Mouse (Mus musculus): ENCODE measurements around the gene Rpl10. TPM values are rescaled to one million over a fixed set of nuclear protein-coding genes. Genes with fewer than 3 reads are reported as not detected.

Rpl10 gene
- polyA plus RNA-seq, 1 experiment = 1,552 TPM

GRCm38 (mm10) chrX:74273422-74274322, 3.1 kb downstream of the Rpl10 start:
- WGBS = 37% methylated on average over 10 of the region's 10 CpGs
- H3K27ac ChIP-seq (ENCODE audit: control insufficient read depth, insufficient read depth, low read length) = peak overlapping the region; percentile 38
- no peak for DNase-seq
- H3K4me3 ChIP-seq (ENCODE audit: control insufficient read depth, insufficient read depth, low read length) = no peak overlapping the region
- H3K36me3 ChIP-seq (ENCODE audit: control insufficient read depth, insufficient read depth, low read length) = peaks cover 4% of the 10 kb centered on the region
- H3K4me1 ChIP-seq (replicated peaks; ENCODE audit: control insufficient read depth, insufficient read depth, low read length) = peaks cover 3% of the 10 kb centered on the region; the same call in 1 of the 2 replicates
- H3K27me3 ChIP-seq (ENCODE audit: control insufficient read depth, insufficient read depth, low read length) = no peaks in the 10 kb centered on the region
- no peak for TF ChIP-seq CTCF (IDR thresholded peaks at IDR 0.05; ENCODE audit: borderline replicate concordance, control insufficient read depth, extremely low read depth, insufficient read depth, low read length, poor library complexity)
- no peak for TF ChIP-seq POLR2A (IDR thresholded peaks at IDR 0.05; ENCODE audit: control insufficient read depth, extremely low read depth, insufficient read depth, low read length, poor library complexity)

GRCm38 (mm10) chrX:74277916-74278315, 7.3 kb downstream of the Rpl10 start:
- WGBS = 71% methylated on average over 8 of the region's 8 CpGs
- Histone ChIP-seq H3K27ac (ENCODE audit: control insufficient read depth, insufficient read depth, low read length) (no peak overlapping the region), H3K4me1 (replicated peaks; ENCODE audit: control insufficient read depth, insufficient read depth, low read length) (peaks cover 5% of the 10 kb centered on the region), H3K27me3 (ENCODE audit: control insufficient read depth, insufficient read depth, low read length) (no peaks in the 10 kb centered on the region), H3K36me3 (ENCODE audit: control insufficient read depth, insufficient read depth, low read length) (no peaks in the 10 kb centered on the region; the same call in 1 of the 2 replicates), H3K4me3 (ENCODE audit: control insufficient read depth, insufficient read depth, low read length) (no peak overlapping the region)
- TF ChIP-seq POLR2A (IDR thresholded peaks at IDR 0.05; ENCODE audit: control insufficient read depth, extremely low read depth, insufficient read depth, low read length, poor library complexity) = no peak
- TF ChIP-seq CTCF (IDR thresholded peaks at IDR 0.05; ENCODE audit: borderline replicate concordance, control insufficient read depth, extremely low read depth, insufficient read depth, low read length, poor library complexity) = no peak
- no peak for DNase-seq

GRCm38 (mm10) chrX:74281041-74281731, 10.6 kb downstream of the Rpl10 start:
- H3K36me3 ChIP-seq (ENCODE audit: control insufficient read depth, insufficient read depth, low read length) = no peaks in the 10 kb centered on the region
- WGBS = 0% methylated on average over 14 of the region's 14 CpGs
- no peaks in the 10 kb centered on the region for H3K27me3 ChIP-seq (ENCODE audit: control insufficient read depth, insufficient read depth, low read length)
- H3K27ac ChIP-seq (ENCODE audit: control insufficient read depth, insufficient read depth, low read length) = peak overlapping the region; percentile 93
- no peak for TF ChIP-seq CTCF (IDR thresholded peaks at IDR 0.05; ENCODE audit: borderline replicate concordance, control insufficient read depth, extremely low read depth, insufficient read depth, low read length, poor library complexity)
- no peak for TF ChIP-seq POLR2A (IDR thresholded peaks at IDR 0.05; ENCODE audit: control insufficient read depth, extremely low read depth, insufficient read depth, low read length, poor library complexity)
- DNase-seq = no peak
- H3K4me1 ChIP-seq (replicated peaks; ENCODE audit: control insufficient read depth, insufficient read depth, low read length) = peaks cover 10% of the 10 kb centered on the region
- peak overlapping the region; percentile 97 for H3K4me3 ChIP-seq (ENCODE audit: control insufficient read depth, insufficient read depth, low read length)

DNA sequence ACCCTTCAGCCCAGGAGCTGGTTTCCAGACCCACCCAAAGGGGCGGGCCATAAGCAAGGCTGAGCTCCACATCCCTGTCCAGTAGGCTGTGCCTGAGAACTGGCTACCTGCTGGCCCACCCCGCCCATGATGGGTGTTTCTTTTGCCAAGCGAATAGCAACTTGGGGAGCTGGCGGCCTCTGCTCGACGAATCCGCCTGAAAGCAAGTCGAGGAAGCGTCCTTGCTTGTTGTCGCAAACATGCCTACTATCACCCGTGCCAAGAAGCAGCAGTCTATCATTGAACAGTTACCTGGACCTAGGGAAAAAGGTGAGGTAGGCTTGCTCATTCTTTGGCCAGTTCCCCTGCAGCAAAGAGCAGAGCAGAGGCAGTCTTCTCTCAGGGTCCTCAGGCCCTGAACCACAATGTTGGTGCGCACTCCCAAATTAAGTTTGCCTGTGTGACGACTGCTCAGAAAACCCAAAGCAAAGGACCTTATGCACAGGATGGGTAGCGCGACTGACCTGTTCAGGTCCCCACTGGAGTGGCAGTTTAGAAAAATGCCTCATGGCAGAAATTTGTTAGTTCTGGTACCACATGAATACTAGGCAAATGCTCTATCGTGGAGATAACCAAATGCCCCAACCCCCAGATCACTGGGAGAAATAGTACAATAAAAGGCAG, 11.3 kb downstream of the Rpl10 start, which contains the start of the genes Taz and Dnase1l1:
Gene Taz, plus strand, starts transcription at position 181 of the 663 bp plus-strand sequence.
Gene Dnase1l1, minus strand, starts transcription at position 606 of the 663 bp plus-strand sequence.
- Histone ChIP-seq H3K27ac (ENCODE audit: control insufficient read depth, insufficient read depth, low read length) (peak within 1 kb of the TSS; percentile 93), H3K4me1 (replicated peaks; ENCODE audit: control insufficient read depth, insufficient read depth, low read length) (peaks cover 10% of the 10 kb centered on the region), H3K27me3 (ENCODE audit: control insufficient read depth, insufficient read depth, low read length) (no peaks in the 10 kb centered on the region), H3K36me3 (ENCODE audit: control insufficient read depth, insufficient read depth, low read length) (no peaks in the 10 kb centered on the region), H3K4me3 (ENCODE audit: control insufficient read depth, insufficient read depth, low read length) (peak within 1 kb of the TSS; percentile 97)
- TF ChIP-seq CTCF (IDR thresholded peaks at IDR 0.05; ENCODE audit: borderline replicate concordance, control insufficient read depth, extremely low read depth, insufficient read depth, low read length, poor library complexity) = no peak
- TF ChIP-seq POLR2A (IDR thresholded peaks at IDR 0.05; ENCODE audit: control insufficient read depth, extremely low read depth, insufficient read depth, low read length, poor library complexity) = no peak
- 1% methylated on average over 16 of the region's 16 CpGs for WGBS
- DNase-seq = peak; percentile 43

GRCm38 (mm10) chrX:74282395-74283091, 11.9 kb downstream of the Rpl10 start:
- peak; percentile 86 for DNase-seq
- WGBS = 0% methylated on average over 39 of the region's 39 CpGs
- no peaks in the 10 kb centered on the region for H3K27me3 ChIP-seq (ENCODE audit: control insufficient read depth, insufficient read depth, low read length)
- H3K4me3 ChIP-seq (ENCODE audit: control insufficient read depth, insufficient read depth, low read length) = peak overlapping the region; percentile 97
- H3K4me1 ChIP-seq (replicated peaks; ENCODE audit: control insufficient read depth, insufficient read depth, low read length) = peaks cover 10% of the 10 kb centered on the region
- H3K36me3 ChIP-seq (ENCODE audit: control insufficient read depth, insufficient read depth, low read length) = no peaks in the 10 kb centered on the region
- peak overlapping the region; percentile 93 for H3K27ac ChIP-seq (ENCODE audit: control insufficient read depth, insufficient read depth, low read length)
- TF ChIP-seq CTCF (IDR thresholded peaks at IDR 0.05; ENCODE audit: borderline replicate concordance, control insufficient read depth, extremely low read depth, insufficient read depth, low read length, poor library complexity) (no peak), POLR2A (IDR thresholded peaks at IDR 0.05; ENCODE audit: control insufficient read depth, extremely low read depth, insufficient read depth, low read length, poor library complexity) (peak; percentile 69; the same call in 1 of the 2 replicates)
